Mouse (Mus musculus): ENCODE measurements around the gene Defb22.
A peak's percentile ranks its signal among the peaks of the same experiment; 100 is the strongest.

Gene Defb22

GRCm38 (mm10) chr2:152439833-152440232, 50.1 kb downstream of the Defb22 start:
- DNase-seq (ENCODE audit: low spot score): no peak

- peak; percentile 36 for DNase-seq (ENCODE audit: low spot score)
Observed at GRCm38 (mm10) chr2:152438963-152439362, 51.0 kb downstream of the Defb22 start.

GRCm38 (mm10) chr2:152436983-152437860, 52.7 kb downstream of the Defb22 start:
- peak; percentile 96 for DNase-seq (ENCODE audit: low spot score)

- peak; percentile 40 for DNase-seq (ENCODE audit: low spot score)
Observed at GRCm38 (mm10) chr2:152436405-152436901, 53.5 kb downstream of the Defb22 start.
